Mouse (Mus musculus) stomach, embryonic 16.5 days (tissue): ENCODE measurements around the gene Zfhx3. TPM values are rescaled to one million over a fixed set of nuclear protein-coding genes. Genes with fewer than 3 reads are reported as not detected.

Experiments
- ATAC-seq: fragments of 200-750 bp; cut with Nextera tagmentation; 2 replicates; pipeline ENCODE4 v1.8.0; 2017; ENCODE audit warnings: moderate number of reproducible peaks, moderate TSS enrichment; ENCODE audit not compliant: insufficient read depth, low FRiP score
- H3K27ac ChIP-seq: fragments of 300-500 bp; sonication (generic); 2 replicates; pipeline ENCODE4 v1.5.1; 2014; ENCODE audit warnings: low read length
- H3K27me3 ChIP-seq: fragments of 300-500 bp; sonication (generic); 2 replicates; pipeline ENCODE4 v1.6.1; 2014; ENCODE audit warnings: low read length, control low read depth, mixed read lengths; ENCODE audit not compliant: control insufficient read depth, insufficient read depth
- H3K36me3 ChIP-seq: fragments of 300-500 bp; sonication (generic); 2 replicates; pipeline ENCODE4 v1.6.1; 2014; ENCODE audit warnings: low read length; ENCODE audit not compliant: control insufficient read depth, insufficient read depth
- H3K4me1 ChIP-seq: fragments of 300-500 bp; sonication (generic); 2 replicates; pipeline ENCODE4 v1.6.1; 2014; ENCODE audit warnings: low read length, control low read depth, mixed read lengths; ENCODE audit not compliant: control insufficient read depth, insufficient read depth
- H3K4me2 ChIP-seq: fragments of 300-500 bp; sonication (generic); 2 replicates; pipeline ENCODE4 v1.6.1; 2014; ENCODE audit warnings: low read depth, low read length, mixed read lengths
- H3K4me3 ChIP-seq: fragments of 300-500 bp; sonication (generic); replicated peaks from 2 replicates; pipeline ENCODE4 v1.5.1; 2014; ENCODE audit warnings: mild to moderate bottlenecking, low read length
- H3K9ac ChIP-seq: fragments of 300-500 bp; sonication (generic); 2 replicates; pipeline ENCODE4 v1.6.1; 2014; ENCODE audit warnings: low read length
- H3K9me3 ChIP-seq: fragments of 300-500 bp; sonication (generic); replicated peaks from 2 replicates; pipeline ENCODE4 v1.6.1; 2016; ENCODE audit warnings: low read length, control low read depth; ENCODE audit not compliant: control insufficient read depth
- WGBS: fragments of 180-500 bp; shearing (Covaris S2); extraction: QIAGEN DNeasy Blood & Tissue Kit; methylation state at CpG from one replicate; pipeline ENCODE4 v1.1.7; 2014; 5-methylcytosine and 5-hydroxymethylcytosine counted together
- polyA plus RNA-seq: library from polyadenylated mRNA; unstranded; fragments of >200 nt; fragmentation: Nextera tagmentation; extraction: Ambion mirVana; gene quantifications from 2 replicates; pipeline ENCODE4 v1.2.1, GENCODE M21; 2015

The Zfhx3 gene
- polyA plus RNA-seq, 1 experiment from 2014 or later: 10.9 TPM

GRCm38 (mm10) chr8:108437316-108437830 is 494.9 kb downstream of the Zfhx3 start:
- H3K27ac ChIP-seq: no peak overlapping the region
- no peak overlapping the region for H3K9ac ChIP-seq
- no peak for ATAC-seq
- no peaks in the 10 kb centered on the region for H3K4me1 ChIP-seq
- H3K9me3 ChIP-seq: no peaks in the 10 kb centered on the region
- no peak overlapping the region for H3K4me3 ChIP-seq
- no peaks in the 10 kb centered on the region for H3K36me3 ChIP-seq
- H3K27me3 ChIP-seq: no peaks in the 10 kb centered on the region
- no peak overlapping the region for H3K4me2 ChIP-seq
- 88% methylated on average over 13 of the region's 13 CpGs for WGBS

GRCm38 (mm10) chr8:108440476-108440875 is 498.0 kb downstream of the Zfhx3 start:
- Histone ChIP-seq H3K9me3 (no peaks in the 10 kb centered on the region), H3K4me3 (no peak overlapping the region), H3K9ac (no peak overlapping the region), H3K36me3 (no peaks in the 10 kb centered on the region), H3K4me1 (no peaks in the 10 kb centered on the region), H3K27me3 (no peaks in the 10 kb centered on the region), H3K4me2 (no peak overlapping the region), H3K27ac (no peak overlapping the region)
- no peak for ATAC-seq
- 57% methylated on average over 3 of the region's 3 CpGs for WGBS

DNA sequence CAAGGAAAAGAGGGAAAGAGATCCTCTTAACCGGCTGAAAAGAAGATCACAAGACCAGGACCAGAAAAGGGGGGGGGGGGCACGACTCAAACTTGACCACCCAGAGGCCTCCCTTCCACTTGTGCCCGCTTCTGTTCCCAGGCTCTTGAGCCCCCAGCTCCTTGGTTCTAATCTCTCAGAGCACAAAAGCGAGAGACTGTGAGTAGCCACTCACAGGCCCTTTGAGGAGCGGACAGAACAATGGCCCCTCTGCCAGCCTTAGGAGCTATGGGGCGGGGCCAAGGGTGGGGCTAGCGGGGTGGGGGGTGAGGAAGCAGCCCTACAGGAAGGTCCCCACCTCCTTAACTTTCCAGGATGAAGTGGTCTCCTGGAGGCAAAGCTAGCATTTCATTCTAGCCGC is 508.4 kb downstream of the Zfhx3 start:
- Histone ChIP-seq H3K4me3 (no peak overlapping the region), H3K9ac (no peak overlapping the region), H3K27me3 (no peaks in the 10 kb centered on the region), H3K9me3 (no peaks in the 10 kb centered on the region), H3K27ac (no peak overlapping the region), H3K4me1 (no peaks in the 10 kb centered on the region), H3K36me3 (no peaks in the 10 kb centered on the region), H3K4me2 (0 out of 2 replicates have a peak overlapping the region, but pooled peaks have one; percentile 9)
- no peak for ATAC-seq
- WGBS: 38% methylated on average over 8 of the region's 8 CpGs

GRCm38 (mm10) chr8:108454561-108455311 is 512.3 kb downstream of the Zfhx3 start:
- Histone ChIP-seq H3K27me3 (no peaks in the 10 kb centered on the region), H3K4me2 (no peak overlapping the region), H3K9me3 (peaks cover 7% of the 10 kb centered on the region; the same call in 1 of the 2 replicates), H3K9ac (no peak overlapping the region), H3K27ac (no peak overlapping the region), H3K36me3 (no peaks in the 10 kb centered on the region), H3K4me1 (no peaks in the 10 kb centered on the region), H3K4me3 (no peak overlapping the region)
- no peak for ATAC-seq
- 61% methylated on average over 18 of the region's 18 CpGs for WGBS

DNA sequence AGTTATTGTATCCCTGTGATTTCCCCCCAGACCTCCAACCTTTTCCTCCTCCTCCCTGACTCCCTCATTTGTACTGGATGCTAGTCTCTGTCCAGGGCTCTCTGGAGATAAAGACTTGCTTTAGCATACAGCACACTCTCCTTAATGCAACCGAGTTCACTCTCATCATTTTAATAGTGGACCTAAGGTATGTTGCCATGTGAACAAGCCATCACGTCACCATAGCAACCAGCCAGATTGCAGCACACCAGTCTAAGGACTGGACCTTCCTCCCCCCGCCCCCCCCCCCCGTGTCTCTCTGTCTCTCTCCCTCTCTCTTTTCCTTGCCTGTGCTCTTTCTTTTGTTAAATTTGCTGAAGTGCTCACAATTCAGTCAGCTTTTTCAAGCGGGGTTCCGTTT is 524.2 kb downstream of the Zfhx3 start:
- no peaks in the 10 kb centered on the region for H3K4me1 ChIP-seq
- H3K27me3 ChIP-seq: no peaks in the 10 kb centered on the region
- no peak overlapping the region for H3K9ac ChIP-seq
- H3K9me3 ChIP-seq: no peaks in the 10 kb centered on the region
- WGBS: 72% methylated on average over 6 of the region's 6 CpGs
- no peak overlapping the region for H3K27ac ChIP-seq
- no peak for ATAC-seq
- no peak overlapping the region for H3K4me2 ChIP-seq
- no peaks in the 10 kb centered on the region for H3K36me3 ChIP-seq
- no peak overlapping the region for H3K4me3 ChIP-seq

GRCm38 (mm10) chr8:108467172-108468035 is 525.0 kb downstream of the Zfhx3 start:
- 76% methylated on average over 19 of the region's 19 CpGs for WGBS
- no peaks in the 10 kb centered on the region for H3K36me3 ChIP-seq

GRCm38 (mm10) chr8:108470269-108470668 is 527.8 kb downstream of the Zfhx3 start:
- Histone ChIP-seq H3K4me2 (no peak overlapping the region), H3K4me1 (peaks cover 3% of the 10 kb centered on the region; the same call in 1 of the 2 replicates), H3K27me3 (no peaks in the 10 kb centered on the region), H3K27ac (no peak overlapping the region), H3K4me3 (no peak overlapping the region), H3K9ac (no peak overlapping the region), H3K9me3 (no peaks in the 10 kb centered on the region), H3K36me3 (no peaks in the 10 kb centered on the region)
- ATAC-seq: no peak
- WGBS: 94% methylated on average over 3 of the region's 3 CpGs

More at GRCm38 (mm10) chr8:108467172-108468035, 525.0 kb downstream of the Zfhx3 start:
- no peak for ATAC-seq
- no peak overlapping the region for H3K4me2 ChIP-seq
- no peaks in the 10 kb centered on the region for H3K27me3 ChIP-seq
- no peak overlapping the region for H3K4me3 ChIP-seq
- H3K27ac ChIP-seq: no peak overlapping the region
- H3K9me3 ChIP-seq: no peaks in the 10 kb centered on the region
- no peak overlapping the region for H3K9ac ChIP-seq
- no peaks in the 10 kb centered on the region for H3K4me1 ChIP-seq

- Histone ChIP-seq H3K4me2 (no peak overlapping the region), H3K27ac (no peak overlapping the region), H3K9ac (no peak overlapping the region), H3K4me1 (peaks cover 3% of the 10 kb centered on the region), H3K36me3 (no peaks in the 10 kb centered on the region), H3K9me3 (no peaks in the 10 kb centered on the region), H3K27me3 (no peaks in the 10 kb centered on the region), H3K4me3 (no peak overlapping the region)
- ATAC-seq: peak; percentile 44; the same call in 1 of the 2 replicates
- 37% methylated on average over 10 of the region's 10 CpGs for WGBS
Observed at GRCm38 (mm10) chr8:108474556-108474955, 532.1 kb downstream of the Zfhx3 start.

GRCm38 (mm10) chr8:108478131-108478530 is 535.7 kb downstream of the Zfhx3 start:
- Histone ChIP-seq H3K27me3 (no peaks in the 10 kb centered on the region), H3K4me2 (no peak overlapping the region), H3K4me1 (peaks cover 3% of the 10 kb centered on the region), H3K4me3 (no peak overlapping the region), H3K27ac (no peak overlapping the region), H3K9me3 (no peaks in the 10 kb centered on the region), H3K9ac (no peak overlapping the region), H3K36me3 (no peaks in the 10 kb centered on the region)
- 86% methylated on average over 8 of the region's 8 CpGs for WGBS
- ATAC-seq: no peak
